Mouse (Mus musculus) neural tube, embryonic 13.5 days (tissue): ENCODE data around the gene Ap1g2. TPM values are rescaled to one million over a fixed set of nuclear protein-coding genes. Genes with fewer than 3 reads are reported as not detected.

Experiments
- ATAC-seq: fragments of 200-750 bp; cut with Nextera tagmentation; 2 replicates; pipeline ENCODE4 v1.8.0; 2017; ENCODE audit warnings: low read depth, mild to moderate bottlenecking, moderate TSS enrichment, moderate library complexity
- H3K27ac ChIP-seq: fragments of 300-500 bp; sonication (generic); replicated peaks from 2 replicates; pipeline ENCODE4 v1.5.1; 2015; ENCODE audit warnings: moderate library complexity, mild to moderate bottlenecking, inconsistent platforms
- H3K27me3 ChIP-seq: fragments of 300-500 bp; sonication (generic); 2 replicates; pipeline ENCODE4 v1.6.1; 2015; ENCODE audit warnings: mild to moderate bottlenecking, inconsistent platforms
- H3K36me3 ChIP-seq: fragments of 300-500 bp; sonication (generic); 2 replicates; pipeline ENCODE4 v1.6.1; 2015; ENCODE audit warnings: mild to moderate bottlenecking, inconsistent platforms
- H3K4me1 ChIP-seq: fragments of 300-500 bp; sonication (generic); replicated peaks from 2 replicates; pipeline ENCODE4 v1.6.1; 2015; ENCODE audit warnings: inconsistent platforms
- H3K4me2 ChIP-seq: fragments of 300-500 bp; sonication (generic); 2 replicates; pipeline ENCODE4 v1.6.1; 2015; ENCODE audit warnings: inconsistent platforms, mild to moderate bottlenecking, moderate library complexity
- H3K4me3 ChIP-seq: fragments of 300-500 bp; sonication (generic); 2 replicates; pipeline ENCODE4 v1.5.1; 2015; ENCODE audit warnings: mild to moderate bottlenecking, inconsistent platforms
- H3K9ac ChIP-seq: fragments of 300-500 bp; sonication (generic); 2 replicates; pipeline ENCODE4 v1.6.1; 2015; ENCODE audit warnings: moderate library complexity, mild to moderate bottlenecking, inconsistent platforms
- H3K9me3 ChIP-seq: fragments of 300-500 bp; sonication (generic); 2 replicates; pipeline ENCODE4 v1.6.1; 2016; ENCODE audit warnings: inconsistent platforms
- WGBS: fragments of 180-500 bp; shearing (Covaris S2); methylation state at CpG from one replicate; pipeline ENCODE4 v1.1.7; 2015; 5-methylcytosine and 5-hydroxymethylcytosine counted together
- polyA plus RNA-seq: library from polyadenylated mRNA; unstranded; fragments of >200 nt; fragmentation: Nextera tagmentation; extraction: Ambion mirVana; gene quantifications from 2 replicates; pipeline ENCODE4 v1.2.1, GENCODE M21; 2015

Ap1g2 gene
- polyA plus RNA-seq, 1 experiment from 2014 or later = 8.3 TPM

GRCm38 (mm10) chr14:55063581-55064381 lies 42.6 kb downstream of the Ap1g2 start:
- no peak overlapping the region for H3K4me3 ChIP-seq
- H3K27me3 ChIP-seq = no peaks in the 10 kb centered on the region
- no peak overlapping the region for H3K9ac ChIP-seq
- ATAC-seq = no peak
- WGBS = 90% methylated on average over 22 of the region's 22 CpGs
- H3K9me3 ChIP-seq = no peaks in the 10 kb centered on the region
- H3K4me2 ChIP-seq = no peak overlapping the region
- H3K4me1 ChIP-seq = peaks cover 56% of the 10 kb centered on the region
- H3K27ac ChIP-seq = no peak overlapping the region
- peaks cover 68% of the 10 kb centered on the region for H3K36me3 ChIP-seq

GRCm38 (mm10) chr14:55063117-55063516 lies 43.3 kb downstream of the Ap1g2 start:
- H3K4me1 ChIP-seq = peaks cover 61% of the 10 kb centered on the region
- peak overlapping the region; percentile 44 for H3K4me2 ChIP-seq
- peaks cover 62% of the 10 kb centered on the region for H3K36me3 ChIP-seq

DNA sequence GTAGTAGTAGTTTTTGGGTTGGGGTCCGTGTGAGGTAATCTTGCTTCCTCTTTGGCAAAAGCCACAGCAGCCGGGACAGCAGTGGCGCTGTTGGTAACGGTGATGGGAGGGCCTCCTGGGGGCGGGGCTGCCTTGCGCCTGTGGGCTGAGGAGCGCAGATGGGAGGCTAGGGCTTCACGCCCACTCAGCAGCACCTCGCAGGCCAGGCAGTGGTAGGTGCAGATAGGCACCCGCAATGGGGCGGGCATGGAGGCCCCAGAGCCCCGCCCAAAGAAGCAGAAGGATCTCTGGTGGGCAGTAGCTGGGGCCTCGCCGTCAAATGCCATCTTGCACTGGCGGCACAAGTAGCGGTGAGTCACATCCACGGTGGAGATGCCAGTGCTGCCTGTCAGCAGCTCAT lies 43.8 kb downstream of the Ap1g2 start:
- H3K36me3 ChIP-seq = peaks cover 57% of the 10 kb centered on the region
- H3K9ac ChIP-seq = peak overlapping the region; percentile 53; the same call in 1 of the 2 replicates
- 13% methylated on average over 17 of the region's 17 CpGs for WGBS
- H3K27me3 ChIP-seq = no peaks in the 10 kb centered on the region
- ATAC-seq = peak; percentile 56; the same call in 1 of the 2 replicates
- 0 out of 2 replicates have a peak overlapping the region, but pooled peaks have one; percentile 3 for H3K4me3 ChIP-seq
- H3K9me3 ChIP-seq = no peaks in the 10 kb centered on the region
- H3K4me2 ChIP-seq = peak overlapping the region; percentile 44
- H3K4me1 ChIP-seq = peaks cover 66% of the 10 kb centered on the region
- H3K27ac ChIP-seq = peak overlapping the region; percentile 62

More at GRCm38 (mm10) chr14:55063117-55063516, 43.3 kb downstream of the Ap1g2 start:
- WGBS = 80% methylated on average over 5 of the region's 5 CpGs
- H3K4me3 ChIP-seq = no peak overlapping the region
- ATAC-seq = no peak
- peak overlapping the region; percentile 62 for H3K27ac ChIP-seq
- H3K9me3 ChIP-seq = no peaks in the 10 kb centered on the region
- peak overlapping the region; percentile 53; the same call in 1 of the 2 replicates for H3K9ac ChIP-seq
- H3K27me3 ChIP-seq = no peaks in the 10 kb centered on the region

GRCm38 (mm10) chr14:55061845-55062244 lies 44.5 kb downstream of the Ap1g2 start:
- H3K4me1 ChIP-seq = peaks cover 74% of the 10 kb centered on the region
- 32% methylated on average over 7 of the region's 7 CpGs for WGBS
- peak overlapping the region; percentile 44; the same call in 1 of the 2 replicates for H3K4me2 ChIP-seq
- H3K9me3 ChIP-seq = no peaks in the 10 kb centered on the region
- H3K27ac ChIP-seq = peak overlapping the region; percentile 62; the same call in 1 of the 2 replicates
- H3K4me3 ChIP-seq = no peak overlapping the region
- 0 out of 2 replicates have a peak overlapping the region, but pooled peaks have one; percentile 53 for H3K9ac ChIP-seq
- no peak for ATAC-seq
- H3K36me3 ChIP-seq = peaks cover 49% of the 10 kb centered on the region
- no peaks in the 10 kb centered on the region for H3K27me3 ChIP-seq

DNA sequence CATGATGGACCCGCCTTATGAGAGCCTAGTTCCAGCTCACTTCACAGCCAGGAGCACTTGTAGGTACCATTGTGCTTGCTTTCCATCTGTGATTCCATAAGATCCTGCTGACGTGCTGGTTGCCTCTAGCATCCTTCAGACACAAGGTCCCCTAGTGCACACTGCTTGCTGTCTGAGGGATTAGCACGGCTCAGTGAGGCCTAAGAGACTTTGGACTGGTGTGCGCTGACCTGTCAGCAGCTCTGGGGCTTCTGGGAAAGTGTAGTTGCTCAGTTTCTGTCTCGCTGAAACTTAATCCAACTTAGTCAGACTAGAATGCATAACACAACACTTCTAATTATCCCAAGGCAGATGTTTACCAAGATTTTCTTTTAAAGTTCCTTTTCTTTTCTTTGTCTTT lies 46.5 kb downstream of the Ap1g2 start:
- Histone ChIP-seq H3K9me3 (no peaks in the 10 kb centered on the region), H3K27ac (no peak overlapping the region), H3K4me1 (peaks cover 92% of the 10 kb centered on the region), H3K9ac (no peak overlapping the region), H3K36me3 (peaks cover 30% of the 10 kb centered on the region), H3K4me2 (no peak overlapping the region), H3K4me3 (no peak overlapping the region), H3K27me3 (no peaks in the 10 kb centered on the region)
- WGBS = 76% methylated on average over 5 of the region's 5 CpGs
- ATAC-seq = no peak

DNA sequence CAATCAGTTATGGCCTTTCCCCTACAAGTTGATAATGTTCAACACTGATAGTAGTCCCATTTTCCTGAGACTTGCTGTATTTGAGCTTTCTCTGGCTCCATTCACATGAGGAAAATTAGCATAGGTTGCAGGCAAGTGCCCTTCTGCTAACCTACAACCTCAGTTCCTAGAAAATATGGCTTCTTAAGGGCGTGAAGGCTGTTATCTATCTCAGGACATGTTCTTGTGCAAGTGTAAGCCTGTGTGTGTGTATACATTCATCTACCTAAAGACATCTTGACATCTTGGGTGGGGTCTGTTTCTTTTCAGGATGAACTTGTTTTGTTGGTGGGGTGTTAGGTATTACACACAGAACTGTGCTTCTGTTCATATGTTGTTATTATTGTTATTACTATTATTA lies 47.4 kb downstream of the Ap1g2 start:
- WGBS = 87% methylated on average over 1 of the region's 1 CpGs
- no peaks in the 10 kb centered on the region for H3K27me3 ChIP-seq
- peaks cover 21% of the 10 kb centered on the region for H3K36me3 ChIP-seq
- no peak overlapping the region for H3K4me3 ChIP-seq
- H3K9me3 ChIP-seq = no peaks in the 10 kb centered on the region
- H3K27ac ChIP-seq = no peak overlapping the region
- no peak for ATAC-seq
- peak overlapping the region; percentile 52 for H3K4me2 ChIP-seq
- peaks cover 92% of the 10 kb centered on the region for H3K4me1 ChIP-seq
- H3K9ac ChIP-seq = no peak overlapping the region

DNA sequence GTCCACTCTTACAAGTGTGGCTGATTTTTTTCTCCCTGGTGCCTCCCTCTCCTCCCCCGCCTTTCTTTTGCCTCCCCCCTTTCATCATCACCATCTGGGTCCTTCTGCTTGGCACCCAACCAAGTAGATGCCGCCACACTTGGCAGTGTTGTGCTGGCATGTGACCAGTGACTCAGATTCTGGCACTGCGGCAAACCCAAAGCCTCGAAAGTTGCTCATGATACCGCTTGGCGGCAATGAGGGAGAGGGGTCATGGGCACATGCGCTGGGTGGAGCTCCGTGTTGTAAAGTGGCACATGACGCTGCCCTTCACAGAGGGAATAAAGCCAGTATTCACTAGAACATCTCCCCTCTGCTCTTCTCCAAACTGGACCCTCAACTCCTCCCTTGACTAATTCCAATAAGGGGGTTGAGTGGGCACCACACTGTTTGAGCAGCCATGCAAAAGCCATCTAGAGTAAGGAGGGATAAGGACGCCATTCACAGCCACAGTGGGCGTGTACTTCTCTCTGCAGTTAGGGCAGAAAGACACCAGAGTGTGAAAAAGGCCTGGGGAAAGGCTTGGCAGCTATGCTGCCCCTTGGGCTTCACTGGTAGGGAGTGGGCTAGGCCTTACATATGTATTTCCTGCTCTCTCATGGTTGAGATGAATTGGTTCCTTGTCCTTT lies 51.1 kb downstream of the Ap1g2 start:
- peak overlapping the region; percentile 97 for H3K27ac ChIP-seq
- H3K9ac ChIP-seq = 0 out of 2 replicates have a peak overlapping the region, but pooled peaks have one; percentile 47
- H3K4me1 ChIP-seq = peaks cover 74% of the 10 kb centered on the region
- H3K4me3 ChIP-seq = peak overlapping the region; percentile 34
- no peaks in the 10 kb centered on the region for H3K9me3 ChIP-seq
- peak overlapping the region; percentile 52 for H3K4me2 ChIP-seq
- H3K36me3 ChIP-seq = no peaks in the 10 kb centered on the region
- ATAC-seq = peak; percentile 36
- 61% methylated on average over 11 of the region's 11 CpGs for WGBS
- no peaks in the 10 kb centered on the region for H3K27me3 ChIP-seq

DNA sequence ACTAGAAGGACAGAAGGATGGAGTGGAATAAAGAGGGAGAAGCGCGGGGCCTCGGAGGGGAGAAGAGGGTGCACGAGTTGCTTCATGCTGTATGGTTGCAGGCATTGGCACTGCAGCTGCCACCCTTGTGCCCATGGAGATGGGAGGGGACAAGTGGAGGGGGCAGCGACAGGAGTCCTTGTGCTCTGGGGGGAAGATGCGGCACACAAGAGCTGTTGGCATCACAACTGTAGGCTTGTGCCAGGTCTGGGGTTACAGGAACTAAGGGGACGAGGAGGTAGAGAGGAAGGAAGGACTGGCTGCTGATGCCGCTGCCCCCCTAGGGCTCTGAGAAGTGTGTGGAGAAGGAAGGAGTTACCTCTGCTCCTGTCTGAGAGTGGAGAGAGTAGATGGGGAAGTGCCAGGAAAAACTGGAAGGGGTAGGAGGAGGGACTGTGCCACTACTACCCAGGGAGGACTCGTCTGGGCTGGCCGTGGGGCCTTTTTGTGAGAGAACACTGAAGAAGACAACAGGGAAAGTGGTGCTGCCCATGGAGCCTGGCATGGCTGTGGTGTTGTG lies 52.1 kb downstream of the Ap1g2 start:
- peak; percentile 41 for ATAC-seq
- Histone ChIP-seq H3K4me1 (peaks cover 73% of the 10 kb centered on the region), H3K27ac (peak overlapping the region; percentile 97), H3K36me3 (no peaks in the 10 kb centered on the region), H3K9me3 (no peaks in the 10 kb centered on the region), H3K4me2 (peak overlapping the region; percentile 52), H3K4me3 (peak overlapping the region; percentile 34), H3K9ac (peak overlapping the region; percentile 47), H3K27me3 (no peaks in the 10 kb centered on the region)
- 61% methylated on average over 10 of the region's 10 CpGs for whole genome bisulfite sequencing

- no peaks in the 10 kb centered on the region for H3K9me3 ChIP-seq
- peak overlapping the region; percentile 52 for H3K4me2 ChIP-seq
- H3K9ac ChIP-seq = peak overlapping the region; percentile 47
- peak overlapping the region; percentile 34 for H3K4me3 ChIP-seq
- 50% methylated on average over 17 of the region's 17 CpGs for WGBS
- peak overlapping the region; percentile 97 for H3K27ac ChIP-seq
- no peaks in the 10 kb centered on the region for H3K36me3 ChIP-seq
- H3K4me1 ChIP-seq = peaks cover 67% of the 10 kb centered on the region
- peak; percentile 81 for ATAC-seq
- no peaks in the 10 kb centered on the region for H3K27me3 ChIP-seq
Observed at GRCm38 (mm10) chr14:55053708-55054190, 52.6 kb downstream of the Ap1g2 start.

DNA sequence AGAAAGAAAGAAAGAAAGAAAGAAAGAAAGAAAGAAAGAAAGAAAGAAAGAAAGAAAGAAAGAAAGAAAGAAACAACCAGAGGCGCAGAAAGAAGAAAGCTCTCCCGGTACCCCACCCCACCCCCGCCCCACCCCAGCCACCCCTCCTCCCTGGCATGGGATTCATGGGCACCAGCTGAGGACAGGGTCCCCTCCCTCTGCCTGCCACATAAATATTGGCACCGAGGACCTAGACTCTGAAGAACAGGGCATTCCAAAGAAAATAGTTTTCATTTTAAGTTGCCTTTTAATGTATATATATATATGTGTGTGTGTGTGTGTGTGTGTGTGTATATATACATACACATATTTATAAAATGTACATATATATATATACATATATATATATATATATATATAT lies 53.3 kb downstream of the Ap1g2 start:
- peak overlapping the region; percentile 97 for H3K27ac ChIP-seq
- ATAC-seq = no peak
- no peak overlapping the region for H3K9ac ChIP-seq
- H3K4me1 ChIP-seq = peaks cover 62% of the 10 kb centered on the region
- 47% methylated on average over 4 of the region's 4 CpGs for WGBS
- H3K36me3 ChIP-seq = no peaks in the 10 kb centered on the region
- H3K9me3 ChIP-seq = no peaks in the 10 kb centered on the region
- H3K4me3 ChIP-seq = peak overlapping the region; percentile 34; the same call in 1 of the 2 replicates
- H3K4me2 ChIP-seq = peak overlapping the region; percentile 52
- no peaks in the 10 kb centered on the region for H3K27me3 ChIP-seq

- no peaks in the 10 kb centered on the region for H3K27me3 ChIP-seq
- H3K36me3 ChIP-seq = no peaks in the 10 kb centered on the region
- peak overlapping the region; percentile 97 for H3K27ac ChIP-seq
- H3K4me2 ChIP-seq = peak overlapping the region; percentile 52
- peaks cover 56% of the 10 kb centered on the region for H3K4me1 ChIP-seq
- H3K4me3 ChIP-seq = no peak overlapping the region
- 30% methylated on average over 9 of the region's 9 CpGs for WGBS
- 0 out of 2 replicates have a peak overlapping the region, but pooled peaks have one; percentile 8 for H3K9ac ChIP-seq
- no peaks in the 10 kb centered on the region for H3K9me3 ChIP-seq
- peak; percentile 44 for ATAC-seq
Observed at GRCm38 (mm10) chr14:55052496-55052895, 53.9 kb downstream of the Ap1g2 start.
